Mouse (Mus musculus) erythroblast, embryonic 14.5 days (primary cell): ENCODE measurements around the gene Gpr155.

Experiments
- GATA1 ChIP-seq: IDR thresholded peaks from 2 replicates; pipeline ENCODE4 v1.6.1; 2012; ENCODE audit warnings: low read length, inconsistent platforms, mixed read lengths
- TAL1 ChIP-seq: IDR thresholded peaks from 3 replicates; pipeline ENCODE4 v1.6.1; 2012; ENCODE audit warnings: low read length, inconsistent platforms, mixed read lengths

DNA sequence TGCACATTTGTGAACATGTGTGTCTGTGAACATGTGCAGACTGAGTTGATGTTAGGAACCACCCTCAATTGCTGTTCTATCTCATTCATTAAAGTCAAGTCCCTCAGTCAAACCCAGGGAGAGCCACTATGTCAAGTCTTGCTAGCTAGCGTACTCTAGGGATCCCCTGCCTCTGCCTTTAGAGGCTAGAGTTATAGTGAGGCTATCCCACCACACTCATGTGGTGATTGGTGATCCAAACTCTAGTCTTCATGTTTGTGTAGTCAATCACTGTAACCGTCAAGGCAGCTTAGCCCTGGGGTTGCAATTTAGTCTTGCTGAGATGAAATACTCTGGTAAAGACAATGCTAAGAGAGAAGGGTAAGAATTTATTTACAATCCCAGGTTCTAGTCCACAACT is 11.1 kb upstream of the Gpr155 start:
- TF ChIP-seq GATA1 (no peak), TAL1 (no peak)
